Mouse (Mus musculus): ENCODE measurements around the gene Fbxl5. TPM values are rescaled to one million over a fixed set of nuclear protein-coding genes. Genes with fewer than 3 reads are reported as not detected.
A peak's percentile ranks its signal among the peaks of the same experiment; 100 is the strongest.

Fbxl5 gene
- 122 and 140 TPM in 2 replicates for total RNA-seq (2014; rRNA removed)
- 84.5 and 85.2 TPM in 2 replicates for polyA plus RNA-seq (2015; fragmentation: Nextera tagmentation; extraction: Ambion mirVana)

DNA sequence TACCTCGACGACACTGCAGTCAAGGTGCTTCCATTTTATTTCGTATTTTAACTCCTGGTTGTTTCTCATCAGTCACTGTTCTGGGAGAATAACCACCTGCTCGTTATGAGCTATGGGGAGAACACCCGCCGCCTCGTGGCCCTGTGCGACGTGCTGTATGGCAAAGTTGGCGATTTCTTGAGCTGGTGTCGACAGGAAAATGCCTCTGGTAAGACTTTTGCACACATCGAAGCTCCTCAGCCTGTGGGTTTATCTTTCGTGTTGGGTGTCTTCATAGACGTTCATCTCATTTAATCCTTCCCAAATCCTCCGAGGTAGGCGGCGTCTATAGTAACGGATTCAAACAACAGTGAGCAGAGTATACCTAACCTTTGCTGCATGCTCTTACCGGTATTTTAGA is at the start of gene Fbxl5:
Gene Fbxl5, minus strand, starts transcription at position 101 of the 400 bp plus-strand sequence.
- no peak for DNase-seq (ENCODE audit: low spot score)
- no peak for TF ChIP-seq CTCF (IDR thresholded peaks at IDR 0.05)
- Histone ChIP-seq H3K27me3 (ENCODE audit: insufficient read depth, low read length) (no peaks in the 10 kb centered on the region), H3K9me3 (ENCODE audit: low read length) (no peaks in the 10 kb centered on the region), H3K36me3 (ENCODE audit: insufficient read depth, low read length) (no peaks in the 10 kb centered on the region), H3K9ac (replicated peaks; ENCODE audit: low read length, poor library complexity, severe bottlenecking) (no peak within 1 kb of the TSS), H3K27ac (ENCODE audit: low read depth, low read length) (no peak within 1 kb of the TSS), H3K4me3 (ENCODE audit: low read depth, low read length) (no peak within 1 kb of the TSS), H3K4me1 (ENCODE audit: insufficient read depth, low read length) (no peaks in the 10 kb centered on the region), H3K4me2 (ENCODE audit: low read depth, low read length, poor library complexity, severe bottlenecking) (no peak within 1 kb of the TSS)
- no peak for ATAC-seq (ENCODE audit: low FRiP score)
- 81% methylated on average over 19 of the region's 19 CpGs for WGBS

DNA sequence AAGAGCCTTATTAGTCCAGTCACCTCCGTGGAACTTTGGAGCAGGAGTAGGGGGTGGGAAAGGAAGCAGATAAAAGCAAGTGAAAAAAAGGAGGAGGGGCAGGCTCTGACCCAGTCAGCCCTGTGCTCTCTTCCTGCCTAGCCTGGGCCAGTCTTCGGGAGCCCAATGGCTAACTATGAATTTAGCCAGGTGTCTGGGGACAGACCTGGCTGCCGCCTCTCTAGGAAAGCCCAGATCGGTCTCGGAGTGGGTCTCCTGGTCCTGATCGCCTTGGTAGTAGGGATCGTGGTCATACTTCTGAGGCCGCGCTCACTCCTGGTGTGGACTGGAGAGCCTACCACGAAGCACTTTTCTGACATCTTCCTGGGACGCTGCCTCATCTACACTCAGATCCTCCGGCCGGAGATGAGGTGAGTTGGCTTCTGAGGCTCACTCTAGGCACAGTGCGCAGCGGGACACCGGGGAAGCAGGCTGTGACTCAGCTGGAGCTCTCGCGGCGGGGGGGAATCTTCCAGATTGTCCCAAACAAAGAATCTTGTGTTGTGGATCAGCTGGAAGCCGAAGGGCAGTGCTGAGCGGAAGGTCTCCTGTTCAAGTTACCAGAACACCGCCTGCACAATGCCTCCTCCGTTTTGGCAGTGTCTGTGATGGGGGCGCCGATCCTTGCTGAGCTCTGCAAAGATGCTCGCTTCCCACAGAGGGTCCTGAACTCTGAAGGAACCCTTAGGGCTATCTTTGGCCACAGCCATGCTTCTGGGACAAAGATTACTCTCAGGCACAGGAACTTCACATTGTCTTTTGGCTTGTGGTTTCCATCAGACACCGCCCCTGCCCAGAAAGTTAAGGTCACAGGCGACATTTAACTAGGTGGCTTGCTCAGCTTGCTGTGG is 47.5 kb upstream of the Fbxl5 start:
- Histone ChIP-seq H3K27me3 (ENCODE audit: insufficient read depth, low read length) (no peaks in the 10 kb centered on the region), H3K27ac (ENCODE audit: low read depth, low read length) (no peak overlapping the region), H3K4me1 (ENCODE audit: insufficient read depth, low read length) (peaks cover 3% of the 10 kb centered on the region; the same call in 1 of the 2 replicates), H3K9ac (replicated peaks; ENCODE audit: low read length, poor library complexity, severe bottlenecking) (0 out of 2 replicates have a peak overlapping the region, but pooled peaks have one; percentile 1), H3K4me2 (ENCODE audit: low read depth, low read length, poor library complexity, severe bottlenecking) (peak overlapping the region; percentile 46), H3K36me3 (ENCODE audit: insufficient read depth, low read length) (no peaks in the 10 kb centered on the region), H3K9me3 (ENCODE audit: low read length) (no peaks in the 10 kb centered on the region), H3K4me3 (ENCODE audit: low read depth, low read length) (peak overlapping the region; percentile 28)
- no peak for TF ChIP-seq CTCF (IDR thresholded peaks at IDR 0.05)
- DNase-seq (ENCODE audit: low spot score): peak; percentile 8
- ATAC-seq (ENCODE audit: low FRiP score): no peak
- 5% methylated on average over 28 of the region's 28 CpGs for WGBS

DNA sequence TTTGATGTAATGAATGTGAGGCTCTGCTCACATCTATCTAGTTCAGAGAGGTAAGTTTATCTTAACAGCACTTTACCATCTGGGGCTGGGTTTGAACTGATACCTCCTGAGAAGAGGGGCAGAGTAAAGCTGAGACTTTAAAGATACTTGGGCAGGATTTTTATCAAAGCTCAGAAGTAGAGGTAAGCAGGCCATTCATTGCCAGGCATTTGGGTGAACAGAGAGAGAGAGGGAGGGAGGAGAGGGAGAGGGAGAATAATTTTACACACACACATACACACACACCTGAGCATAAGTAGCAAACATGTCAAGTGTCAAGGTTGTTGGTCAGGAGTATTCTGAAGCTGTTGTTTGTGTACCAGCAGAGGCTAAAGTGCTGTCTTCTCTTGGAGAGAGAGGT is 46.8 kb upstream of the Fbxl5 start, which contains the start of gene Cd38:
Gene Cd38, plus strand, starts transcription at position 301 of the 400 bp plus-strand sequence.
- no peaks in the 10 kb centered on the region for H3K27me3 ChIP-seq (ENCODE audit: insufficient read depth, low read length)
- peaks cover 3% of the 10 kb centered on the region; the same call in 1 of the 2 replicates for H3K4me1 ChIP-seq (ENCODE audit: insufficient read depth, low read length)
- H3K9ac ChIP-seq (replicated peaks; ENCODE audit: low read length, poor library complexity, severe bottlenecking): 0 out of 2 replicates have a peak within 1 kb of the TSS, but pooled peaks have one; percentile 1
- no peak for DNase-seq (ENCODE audit: low spot score)
- H3K4me3 ChIP-seq (ENCODE audit: low read depth, low read length): peak within 1 kb of the TSS; percentile 28
- H3K36me3 ChIP-seq (ENCODE audit: insufficient read depth, low read length): no peaks in the 10 kb centered on the region
- H3K27ac ChIP-seq (ENCODE audit: low read depth, low read length): no peak within 1 kb of the TSS
- H3K4me2 ChIP-seq (ENCODE audit: low read depth, low read length, poor library complexity, severe bottlenecking): peak within 1 kb of the TSS; percentile 46
- no peaks in the 10 kb centered on the region for H3K9me3 ChIP-seq (ENCODE audit: low read length)
- no peak for TF ChIP-seq CTCF (IDR thresholded peaks at IDR 0.05)
- ATAC-seq (ENCODE audit: low FRiP score): no peak

DNA sequence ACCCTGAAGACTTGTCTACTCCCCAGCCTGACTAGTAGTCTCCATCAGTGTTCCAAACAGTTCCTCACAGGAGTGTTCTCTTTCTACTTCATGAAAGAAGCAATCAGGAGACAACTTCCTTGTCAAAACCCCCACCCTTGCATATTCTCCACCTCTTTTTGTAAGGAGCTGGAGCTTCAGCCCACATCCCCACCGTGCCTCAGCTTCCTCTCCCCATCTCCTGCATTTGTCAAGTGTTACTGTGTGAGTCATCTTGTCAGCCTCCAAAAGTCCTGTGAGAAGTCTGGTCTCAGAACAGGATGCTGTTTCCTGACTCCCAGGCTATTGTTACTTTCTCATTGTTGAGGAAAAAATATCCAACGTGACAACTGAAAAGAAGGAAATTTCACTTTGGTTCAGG is 43.9 kb upstream of the Fbxl5 start:
- Histone ChIP-seq H3K27ac (ENCODE audit: low read depth, low read length) (no peak overlapping the region), H3K4me1 (ENCODE audit: insufficient read depth, low read length) (peaks cover 3% of the 10 kb centered on the region; the same call in 1 of the 2 replicates), H3K9ac (replicated peaks; ENCODE audit: low read length, poor library complexity, severe bottlenecking) (no peak overlapping the region), H3K4me2 (ENCODE audit: low read depth, low read length, poor library complexity, severe bottlenecking) (no peak overlapping the region), H3K36me3 (ENCODE audit: insufficient read depth, low read length) (no peaks in the 10 kb centered on the region), H3K4me3 (ENCODE audit: low read depth, low read length) (no peak overlapping the region), H3K9me3 (ENCODE audit: low read length) (no peaks in the 10 kb centered on the region), H3K27me3 (ENCODE audit: insufficient read depth, low read length) (no peaks in the 10 kb centered on the region)
- DNase-seq (ENCODE audit: low spot score) (no peak), ATAC-seq (ENCODE audit: low FRiP score) (no peak)
- 81% methylated on average over 2 of the region's 2 CpGs for WGBS
- TF ChIP-seq CTCF (IDR thresholded peaks at IDR 0.05): no peak

DNA sequence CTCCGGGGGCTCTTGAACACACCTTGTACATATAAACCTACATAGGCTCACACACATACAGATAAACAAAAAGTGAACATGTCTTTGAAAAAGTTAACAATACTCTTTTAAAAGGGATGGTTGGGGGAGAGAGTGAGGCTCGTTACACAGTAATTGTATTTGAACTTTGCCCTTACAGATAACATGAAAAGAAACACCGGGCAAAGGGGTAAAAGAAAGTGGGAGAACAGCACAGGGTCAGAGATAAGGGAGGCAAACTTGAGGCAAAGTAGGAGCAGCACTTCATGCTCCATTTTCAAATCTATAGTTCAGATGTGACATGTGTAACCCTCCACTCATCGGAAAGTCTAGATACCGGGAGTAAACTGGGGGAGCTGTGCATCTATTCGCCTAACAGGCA is 42.2 kb upstream of the Fbxl5 start:
- no peak overlapping the region for H3K4me3 ChIP-seq (ENCODE audit: low read depth, low read length)
- WGBS: 87% methylated on average over 6 of the region's 6 CpGs
- no peaks in the 10 kb centered on the region for H3K27me3 ChIP-seq (ENCODE audit: insufficient read depth, low read length)
- H3K9me3 ChIP-seq (ENCODE audit: low read length): no peaks in the 10 kb centered on the region
- no peak overlapping the region for H3K27ac ChIP-seq (ENCODE audit: low read depth, low read length)
- TF ChIP-seq CTCF (IDR thresholded peaks at IDR 0.05): no peak
- no peaks in the 10 kb centered on the region for H3K36me3 ChIP-seq (ENCODE audit: insufficient read depth, low read length)
- ATAC-seq (ENCODE audit: low FRiP score): no peak
- H3K9ac ChIP-seq (replicated peaks; ENCODE audit: low read length, poor library complexity, severe bottlenecking): no peak overlapping the region
- H3K4me2 ChIP-seq (ENCODE audit: low read depth, low read length, poor library complexity, severe bottlenecking): no peak overlapping the region
- no peaks in the 10 kb centered on the region for H3K4me1 ChIP-seq (ENCODE audit: insufficient read depth, low read length)
- DNase-seq (ENCODE audit: low spot score): no peak
